Mouse (Mus musculus) limb, embryonic 14.5 days (tissue): Measurements from ENCODE around the gene Capn2. TPM values are rescaled to one million over a fixed set of nuclear protein-coding genes. Genes with fewer than 3 reads are reported as not detected.

Experiments used
- ATAC-seq: fragments of 200-750 bp; cut with Nextera tagmentation; 2 replicates; pipeline ENCODE4 v1.8.0; 2017; ENCODE audit warnings: low read depth, moderate number of reproducible peaks, moderate TSS enrichment; ENCODE audit not compliant: low FRiP score
- DNase-seq: peaks from one replicate; pipeline ENCODE4 v3.0.0-alpha.2; 2015; ENCODE audit warnings: low spot score
- H3K27ac ChIP-seq: fragments of 300-500 bp; sonication (generic); replicated peaks from 2 replicates; pipeline ENCODE4 v1.5.1; 2014; ENCODE audit warnings: low read depth, mild to moderate bottlenecking, low read length, moderate library complexity, mixed read lengths
- H3K27me3 ChIP-seq: fragments of 300-500 bp; sonication (generic); 2 replicates; pipeline ENCODE4 v1.6.1; 2014; ENCODE audit warnings: low read length, mixed read lengths; ENCODE audit not compliant: control insufficient read depth, insufficient read depth
- H3K36me3 ChIP-seq: fragments of 300-500 bp; sonication (generic); 2 replicates; pipeline ENCODE4 v1.6.1; 2014; ENCODE audit warnings: mild to moderate bottlenecking, low read length, moderate library complexity, mixed read lengths; ENCODE audit not compliant: control insufficient read depth, insufficient read depth
- H3K4me1 ChIP-seq: fragments of 300-500 bp; sonication (generic); 2 replicates; pipeline ENCODE4 v1.6.1; 2014; ENCODE audit warnings: antibody characterized with exemption, low read length, mixed read lengths; ENCODE audit not compliant: control insufficient read depth, insufficient read depth
- H3K4me2 ChIP-seq: fragments of 300-500 bp; sonication (generic); replicated peaks from 2 replicates; pipeline ENCODE4 v1.6.1; 2014; ENCODE audit warnings: low read depth, mild to moderate bottlenecking, low read length, moderate library complexity; ENCODE audit not compliant: severe bottlenecking
- H3K4me3 ChIP-seq: fragments of 300-500 bp; sonication (generic); replicated peaks from 2 replicates; pipeline ENCODE4 v1.5.1; 2014; ENCODE audit warnings: low read length
- H3K9ac ChIP-seq: fragments of 300-500 bp; sonication (generic); 2 replicates; pipeline ENCODE4 v1.6.1; 2014; ENCODE audit warnings: mild to moderate bottlenecking, low read depth, low read length, moderate library complexity; ENCODE audit not compliant: severe bottlenecking
- H3K9me3 ChIP-seq: fragments of 300-500 bp; sonication (generic); 2 replicates; pipeline ENCODE4 v1.6.1; 2016; ENCODE audit warnings: low read length; ENCODE audit not compliant: control insufficient read depth
- POLR2A ChIP-seq: fragments of 200-500 bp; IDR thresholded peaks from 2 replicates; pipeline ENCODE4 v1.8.0; 2012; ENCODE audit warnings: inconsistent platforms, mild to moderate bottlenecking, moderate library complexity, borderline replicate concordance; ENCODE audit not compliant: insufficient read depth, insufficient read length; ENCODE audit errors: extremely low read depth
- WGBS: fragments of 180-500 bp; shearing (Covaris S2); extraction: QIAGEN DNeasy Blood & Tissue Kit; methylation state at CpG from one replicate; pipeline ENCODE4 v1.1.7; 2014; 5-methylcytosine and 5-hydroxymethylcytosine counted together
- polyA plus RNA-seq, 2 experiments: library from polyadenylated mRNA; depleted of rRNA in 1 of 2; stranded (reverse) in 1 of 2; unstranded in 1 of 2; fragments of >200 nt; fragmentation: Nextera tagmentation in 1 of 2; extraction: Ambion mirVana in 1 of 2; gene quantifications; 2 replicates each; pipeline versions ENCODE4 v1.2.1 to v1.2.3; 2012 to 2014

Capn2 gene
- polyA plus RNA-seq, 2 experiments, result 90.5 to 119 TPM

GRCm38 (mm10) chr1:182475005-182475796, 42.2 kb downstream of the Capn2 start:
- ATAC-seq, result no peak
- Histone ChIP-seq H3K36me3 (peaks cover 95% of the 10 kb centered on the region), H3K9ac (no peak overlapping the region), H3K27ac (no peak overlapping the region), H3K4me3 (no peak overlapping the region), H3K9me3 (no peaks in the 10 kb centered on the region), H3K4me2 (no peak overlapping the region), H3K4me1 (no peaks in the 10 kb centered on the region), H3K27me3 (no peaks in the 10 kb centered on the region)
- TF ChIP-seq POLR2A, result no peak
- 82% methylated on average over 5 of the region's 5 CpGs for WGBS
- no peak for DNase-seq

- Histone ChIP-seq H3K4me1 (no peaks in the 10 kb centered on the region), H3K36me3 (peaks cover 61% of the 10 kb centered on the region), H3K4me3 (no peak overlapping the region), H3K27ac (no peak overlapping the region), H3K9me3 (no peaks in the 10 kb centered on the region), H3K4me2 (no peak overlapping the region), H3K27me3 (no peaks in the 10 kb centered on the region), H3K9ac (no peak overlapping the region)
- ATAC-seq (no peak), DNase-seq (no peak)
- no peak for TF ChIP-seq POLR2A
- WGBS, result 86% methylated on average over 4 of the region's 4 CpGs
Observed at GRCm38 (mm10) chr1:182465978-182466377, 51.4 kb downstream of the Capn2 start.

- no peak for ATAC-seq
- DNase-seq, result no peak
- TF ChIP-seq POLR2A, result no peak
- Histone ChIP-seq H3K4me1 (no peaks in the 10 kb centered on the region), H3K36me3 (peaks cover 62% of the 10 kb centered on the region), H3K9ac (no peak overlapping the region), H3K9me3 (no peaks in the 10 kb centered on the region), H3K27ac (no peak overlapping the region), H3K27me3 (no peaks in the 10 kb centered on the region), H3K4me2 (no peak overlapping the region), H3K4me3 (no peak overlapping the region)
- 78% methylated on average over 4 of the region's 4 CpGs for WGBS
Observed at GRCm38 (mm10) chr1:182465309-182465708, 52.1 kb downstream of the Capn2 start.

- Histone ChIP-seq H3K4me3 (no peak overlapping the region), H3K4me1 (no peaks in the 10 kb centered on the region), H3K4me2 (no peak overlapping the region), H3K27ac (no peak overlapping the region), H3K9me3 (no peaks in the 10 kb centered on the region), H3K27me3 (no peaks in the 10 kb centered on the region), H3K9ac (no peak overlapping the region), H3K36me3 (peaks cover 44% of the 10 kb centered on the region)
- TF ChIP-seq POLR2A, result no peak
- 95% methylated on average over 10 of the region's 10 CpGs for WGBS
- no peak for DNase-seq
- ATAC-seq, result no peak
Observed at GRCm38 (mm10) chr1:182461813-182462212, 55.6 kb downstream of the Capn2 start.

GRCm38 (mm10) chr1:182461261-182461660, 56.1 kb downstream of the Capn2 start:
- Histone ChIP-seq H3K4me1 (no peaks in the 10 kb centered on the region), H3K9ac (no peak overlapping the region), H3K9me3 (no peaks in the 10 kb centered on the region), H3K4me2 (no peak overlapping the region), H3K27ac (no peak overlapping the region), H3K36me3 (peaks cover 42% of the 10 kb centered on the region), H3K27me3 (no peaks in the 10 kb centered on the region), H3K4me3 (no peak overlapping the region)
- DNase-seq, result no peak
- no peak for TF ChIP-seq POLR2A
- ATAC-seq, result no peak
- 73% methylated on average over 7 of the region's 7 CpGs for WGBS
